Mouse (Mus musculus): ENCODE measurements around the gene Arhgap28. TPM values are rescaled to one million over a fixed set of nuclear protein-coding genes. Genes with fewer than 3 reads are reported as not detected.

Arhgap28 gene
- polyA plus RNA-seq, 1 experiment from 2014 or later = 39.7 TPM

GRCm38 (mm10) chr17:67995277-67995819 lies 8.6 kb downstream of the Arhgap28 start:
- no peak overlapping the region for H3K4me3 ChIP-seq (ENCODE audit: low read length)
- H3K9me3 ChIP-seq (ENCODE audit: control insufficient read depth, low read length) = no peaks in the 10 kb centered on the region
- H3K4me1 ChIP-seq (replicated peaks; ENCODE audit: control insufficient read depth, insufficient read depth, low read length) = peaks cover 18% of the 10 kb centered on the region
- H3K4me2 ChIP-seq (ENCODE audit: low read depth, low read length) = no peak overlapping the region
- no peaks in the 10 kb centered on the region for H3K36me3 ChIP-seq (ENCODE audit: control insufficient read depth, insufficient read depth, low read length)
- no peak overlapping the region for H3K27ac ChIP-seq (ENCODE audit: low read length)
- 51% methylated on average over 2 of the region's 2 CpGs for WGBS
- H3K9ac ChIP-seq (ENCODE audit: low read length) = no peak overlapping the region
- ATAC-seq (ENCODE audit: low read depth) = 0 out of 2 replicates have a peak, but pooled peaks have one; percentile 19
- no peaks in the 10 kb centered on the region for H3K27me3 ChIP-seq (ENCODE audit: control insufficient read depth, insufficient read depth, low read depth, low read length)

GRCm38 (mm10) chr17:67994861-67995260 lies 9.1 kb downstream of the Arhgap28 start:
- no peak for ATAC-seq (ENCODE audit: low read depth)
- H3K36me3 ChIP-seq (ENCODE audit: control insufficient read depth, insufficient read depth, low read length) = no peaks in the 10 kb centered on the region
- no peak overlapping the region for H3K4me3 ChIP-seq (ENCODE audit: low read length)
- no peaks in the 10 kb centered on the region for H3K9me3 ChIP-seq (ENCODE audit: control insufficient read depth, low read length)
- H3K27me3 ChIP-seq (ENCODE audit: control insufficient read depth, insufficient read depth, low read depth, low read length) = no peaks in the 10 kb centered on the region
- 59% methylated on average over 7 of the region's 7 CpGs for WGBS
- H3K4me1 ChIP-seq (replicated peaks; ENCODE audit: control insufficient read depth, insufficient read depth, low read length) = peaks cover 21% of the 10 kb centered on the region
- no peak overlapping the region for H3K9ac ChIP-seq (ENCODE audit: low read length)
- H3K4me2 ChIP-seq (ENCODE audit: low read depth, low read length) = no peak overlapping the region
- H3K27ac ChIP-seq (ENCODE audit: low read length) = no peak overlapping the region

GRCm38 (mm10) chr17:67993371-67994045 lies 10.4 kb downstream of the Arhgap28 start:
- 91% methylated on average over 2 of the region's 2 CpGs for WGBS
- Histone ChIP-seq H3K4me3 (ENCODE audit: low read length) (no peak overlapping the region), H3K9me3 (ENCODE audit: control insufficient read depth, low read length) (no peaks in the 10 kb centered on the region), H3K4me2 (ENCODE audit: low read depth, low read length) (no peak overlapping the region), H3K27me3 (ENCODE audit: control insufficient read depth, insufficient read depth, low read depth, low read length) (no peaks in the 10 kb centered on the region), H3K4me1 (replicated peaks; ENCODE audit: control insufficient read depth, insufficient read depth, low read length) (peaks cover 34% of the 10 kb centered on the region), H3K36me3 (ENCODE audit: control insufficient read depth, insufficient read depth, low read length) (no peaks in the 10 kb centered on the region), H3K27ac (ENCODE audit: low read length) (no peak overlapping the region), H3K9ac (ENCODE audit: low read length) (no peak overlapping the region)
- no peak for ATAC-seq (ENCODE audit: low read depth)

GRCm38 (mm10) chr17:67989716-67990115 lies 14.2 kb downstream of the Arhgap28 start:
- Histone ChIP-seq H3K36me3 (ENCODE audit: control insufficient read depth, insufficient read depth, low read length) (no peaks in the 10 kb centered on the region), H3K4me2 (ENCODE audit: low read depth, low read length) (0 out of 2 replicates have a peak overlapping the region, but pooled peaks have one; percentile 10), H3K4me1 (replicated peaks; ENCODE audit: control insufficient read depth, insufficient read depth, low read length) (peaks cover 27% of the 10 kb centered on the region), H3K9me3 (ENCODE audit: control insufficient read depth, low read length) (no peaks in the 10 kb centered on the region), H3K4me3 (ENCODE audit: low read length) (no peak overlapping the region), H3K27me3 (ENCODE audit: control insufficient read depth, insufficient read depth, low read depth, low read length) (no peaks in the 10 kb centered on the region), H3K27ac (ENCODE audit: low read length) (peak overlapping the region; percentile 80), H3K9ac (ENCODE audit: low read length) (0 out of 2 replicates have a peak overlapping the region, but pooled peaks have one; percentile 19)
- ATAC-seq (ENCODE audit: low read depth) = no peak
- WGBS = 17% methylated on average over 5 of the region's 5 CpGs

- peak; percentile 95 for ATAC-seq (ENCODE audit: low read depth)
- H3K36me3 ChIP-seq (ENCODE audit: control insufficient read depth, insufficient read depth, low read length) = no peaks in the 10 kb centered on the region
- H3K9ac ChIP-seq (ENCODE audit: low read length) = peak overlapping the region; percentile 23; the same call in 1 of the 2 replicates
- WGBS = 7% methylated on average over 15 of the region's 15 CpGs
- H3K9me3 ChIP-seq (ENCODE audit: control insufficient read depth, low read length) = no peaks in the 10 kb centered on the region
- H3K4me3 ChIP-seq (ENCODE audit: low read length) = no peak overlapping the region
- no peaks in the 10 kb centered on the region for H3K27me3 ChIP-seq (ENCODE audit: control insufficient read depth, insufficient read depth, low read depth, low read length)
- no peak overlapping the region for H3K4me2 ChIP-seq (ENCODE audit: low read depth, low read length)
- H3K4me1 ChIP-seq (replicated peaks; ENCODE audit: control insufficient read depth, insufficient read depth, low read length) = peaks cover 27% of the 10 kb centered on the region
- H3K27ac ChIP-seq (ENCODE audit: low read length) = peak overlapping the region; percentile 80
Measured at GRCm38 (mm10) chr17:67988920-67989621, 14.8 kb downstream of the Arhgap28 start.

- Histone ChIP-seq H3K4me2 (ENCODE audit: low read depth, low read length) (no peak overlapping the region), H3K9ac (ENCODE audit: low read length) (no peak overlapping the region), H3K9me3 (ENCODE audit: control insufficient read depth, low read length) (no peaks in the 10 kb centered on the region), H3K36me3 (ENCODE audit: control insufficient read depth, insufficient read depth, low read length) (no peaks in the 10 kb centered on the region), H3K27me3 (ENCODE audit: control insufficient read depth, insufficient read depth, low read depth, low read length) (no peaks in the 10 kb centered on the region), H3K4me1 (replicated peaks; ENCODE audit: control insufficient read depth, insufficient read depth, low read length) (peaks cover 26% of the 10 kb centered on the region), H3K27ac (ENCODE audit: low read length) (no peak overlapping the region), H3K4me3 (ENCODE audit: low read length) (no peak overlapping the region)
- ATAC-seq (ENCODE audit: low read depth) = no peak
- 41% methylated on average over 4 of the region's 4 CpGs for WGBS
Measured at GRCm38 (mm10) chr17:67985532-67985931, 18.4 kb downstream of the Arhgap28 start.

DNA sequence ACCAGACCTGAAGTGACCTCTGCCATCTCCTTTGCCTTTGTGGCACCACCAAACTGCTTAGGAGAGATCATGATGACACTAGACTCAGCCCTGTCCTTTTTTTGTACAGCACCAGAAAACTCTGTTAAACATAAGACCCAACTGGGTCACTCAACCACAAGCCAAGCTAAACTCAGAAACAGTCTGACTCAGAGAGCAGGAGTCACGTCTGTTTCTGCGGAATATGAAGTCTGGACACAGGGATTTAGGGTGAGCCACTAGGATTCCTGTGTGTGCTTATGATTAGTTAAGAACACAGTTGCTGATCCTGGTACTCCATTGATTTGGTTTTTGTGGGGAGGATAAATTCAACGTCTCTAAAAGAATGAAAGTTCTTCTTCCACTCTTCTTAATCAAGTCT lies 23.3 kb downstream of the Arhgap28 start:
- Histone ChIP-seq H3K4me3 (ENCODE audit: low read length) (no peak overlapping the region), H3K4me2 (ENCODE audit: low read depth, low read length) (no peak overlapping the region), H3K36me3 (ENCODE audit: control insufficient read depth, insufficient read depth, low read length) (no peaks in the 10 kb centered on the region), H3K9me3 (ENCODE audit: control insufficient read depth, low read length) (no peaks in the 10 kb centered on the region), H3K27ac (ENCODE audit: low read length) (no peak overlapping the region), H3K4me1 (replicated peaks; ENCODE audit: control insufficient read depth, insufficient read depth, low read length) (peaks cover 31% of the 10 kb centered on the region), H3K27me3 (ENCODE audit: control insufficient read depth, insufficient read depth, low read depth, low read length) (no peaks in the 10 kb centered on the region), H3K9ac (ENCODE audit: low read length) (no peak overlapping the region)
- WGBS = 75% methylated on average over 3 of the region's 3 CpGs
- ATAC-seq (ENCODE audit: low read depth) = no peak

DNA sequence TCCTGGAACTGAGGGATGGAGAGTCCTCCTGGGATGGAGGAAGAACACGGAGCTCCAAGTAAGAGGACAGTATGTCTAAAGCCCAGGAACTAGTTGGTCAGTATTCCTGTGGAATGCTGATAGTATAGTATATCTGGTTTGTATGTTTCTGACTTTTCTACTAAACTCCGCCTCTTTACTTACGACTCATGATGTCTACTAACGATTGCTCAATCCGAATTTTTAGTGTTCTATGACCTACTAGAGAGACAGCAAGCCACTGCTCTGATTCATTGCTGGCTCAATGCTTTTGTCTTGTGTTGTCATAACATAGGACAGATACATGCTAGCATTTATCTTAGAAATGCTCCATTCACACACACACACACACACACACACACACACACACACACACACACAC lies 24.7 kb downstream of the Arhgap28 start:
- H3K36me3 ChIP-seq (ENCODE audit: control insufficient read depth, insufficient read depth, low read length) = no peaks in the 10 kb centered on the region
- H3K4me1 ChIP-seq (replicated peaks; ENCODE audit: control insufficient read depth, insufficient read depth, low read length) = peaks cover 40% of the 10 kb centered on the region
- peak; percentile 53 for ATAC-seq (ENCODE audit: low read depth)
- no peaks in the 10 kb centered on the region for H3K9me3 ChIP-seq (ENCODE audit: control insufficient read depth, low read length)
- no peaks in the 10 kb centered on the region for H3K27me3 ChIP-seq (ENCODE audit: control insufficient read depth, insufficient read depth, low read depth, low read length)
- 43% methylated on average over 5 of the region's 5 CpGs for WGBS
- no peak overlapping the region for H3K4me3 ChIP-seq (ENCODE audit: low read length)
- peak overlapping the region; percentile 82 for H3K27ac ChIP-seq (ENCODE audit: low read length)
- no peak overlapping the region for H3K4me2 ChIP-seq (ENCODE audit: low read depth, low read length)
- no peak overlapping the region for H3K9ac ChIP-seq (ENCODE audit: low read length)

- H3K9ac ChIP-seq (ENCODE audit: low read length) = no peak overlapping the region
- H3K27ac ChIP-seq (ENCODE audit: low read length) = peak overlapping the region; percentile 82
- H3K4me1 ChIP-seq (replicated peaks; ENCODE audit: control insufficient read depth, insufficient read depth, low read length) = peaks cover 40% of the 10 kb centered on the region
- 5% methylated on average over 3 of the region's 3 CpGs for WGBS
- no peak overlapping the region for H3K4me3 ChIP-seq (ENCODE audit: low read length)
- H3K9me3 ChIP-seq (ENCODE audit: control insufficient read depth, low read length) = no peaks in the 10 kb centered on the region
- H3K4me2 ChIP-seq (ENCODE audit: low read depth, low read length) = no peak overlapping the region
- H3K27me3 ChIP-seq (ENCODE audit: control insufficient read depth, insufficient read depth, low read depth, low read length) = no peaks in the 10 kb centered on the region
- no peaks in the 10 kb centered on the region for H3K36me3 ChIP-seq (ENCODE audit: control insufficient read depth, insufficient read depth, low read length)
- ATAC-seq (ENCODE audit: low read depth) = peak; percentile 91
Measured at GRCm38 (mm10) chr17:67978786-67979185, 25.1 kb downstream of the Arhgap28 start.

Measured in lung, embryonic 16.5 days (tissue).